Mouse (Mus musculus): ENCODE measurements around the gene Vps45. TPM values are rescaled to one million over a fixed set of nuclear protein-coding genes. Genes with fewer than 3 reads are reported as not detected.

Vps45 gene
- total RNA-seq (2021) = 10 to 100 TPM; 46.4 to 46.7 TPM
- long read RNA-seq, experiment 1, transcript Vps45-201 (15 exons, 2,637 nt) = major isoform, 14 of 20 reads
- long read RNA-seq, experiment 1, partial matches to known transcripts = 0 of 20 reads
- long read RNA-seq, experiment 1, other reads (novel, unspliced or antisense) = 6 of 20 reads
- long read RNA-seq, experiment 2, transcript Vps45-201 (15 exons, 2,637 nt) = major isoform, 12 of 19 reads
- long read RNA-seq, experiment 2, partial matches to known transcripts = 3 of 19 reads
- long read RNA-seq, experiment 2, other reads (novel, unspliced or antisense) = 2 of 19 reads

- DNase-seq (ENCODE audit: low spot score in 2 of 2) = peak; percentile 71 to 77
Measured at GRCm38 (mm10) chr3:96058231-96058896, at the start of gene Vps45. Gene Vps45, minus strand, starts transcription at chr3:96058466.

GRCm38 (mm10) chr3:96106151-96106550 is 47.9 kb upstream of the Vps45 start:
- no peak for DNase-seq (ENCODE audit: low spot score in 2 of 2)

GRCm38 (mm10) chr3:96105232-96105747 is 47.0 kb upstream of the Vps45 start:
- DNase-seq (ENCODE audit: low spot score in 2 of 2) = no peak

GRCm38 (mm10) chr3:96104261-96105065 is 46.2 kb upstream of the Vps45 start, which contains the start of gene Otud7b:
Gene Otud7b, plus strand, starts transcription at chr3:96104527.
- DNase-seq (ENCODE audit: low spot score in 2 of 2) = peak; percentile 68

GRCm38 (mm10) chr3:96103901-96104260 is 45.6 kb upstream of the Vps45 start:
- DNase-seq (ENCODE audit: low spot score in 2 of 2) = no peak

GRCm38 (mm10) chr3:96102100-96102872 is 44.0 kb upstream of the Vps45 start:
- peak; percentile 28 to 29 for DNase-seq (ENCODE audit: low spot score in 2 of 2)

GRCm38 (mm10) chr3:96098616-96099267 is 40.5 kb upstream of the Vps45 start:
- no peak for DNase-seq (ENCODE audit: low spot score in 2 of 2)

- no peak for DNase-seq (ENCODE audit: low spot score in 2 of 2)
Measured at GRCm38 (mm10) chr3:96098168-96098567, 39.9 kb upstream of the Vps45 start.

GRCm38 (mm10) chr3:96094203-96094602 is 35.9 kb upstream of the Vps45 start:
- DNase-seq (ENCODE audit: low spot score in 2 of 2) = no peak

- no peak for DNase-seq (ENCODE audit: low spot score in 2 of 2)
Measured at GRCm38 (mm10) chr3:96093509-96093908, 35.2 kb upstream of the Vps45 start.

GRCm38 (mm10) chr3:96091966-96092365 is 33.7 kb upstream of the Vps45 start:
- DNase-seq (ENCODE audit: low spot score in 2 of 2) = no peak

GRCm38 (mm10) chr3:96091146-96091545 is 32.9 kb upstream of the Vps45 start:
- DNase-seq (ENCODE audit: low spot score in 2 of 2) = no peak

GRCm38 (mm10) chr3:96089882-96090489 is 31.7 kb upstream of the Vps45 start:
- DNase-seq (ENCODE audit: low spot score in 2 of 2) = no peak

GRCm38 (mm10) chr3:96087801-96088200 is 29.5 kb upstream of the Vps45 start:
- no peak for DNase-seq (ENCODE audit: low spot score in 2 of 2)

- no peak for DNase-seq (ENCODE audit: low spot score in 2 of 2)
Measured at GRCm38 (mm10) chr3:96087219-96087618, 29.0 kb upstream of the Vps45 start.

- no peak for DNase-seq (ENCODE audit: low spot score in 2 of 2)
Measured at GRCm38 (mm10) chr3:96084146-96084755, 26.0 kb upstream of the Vps45 start.

- DNase-seq (ENCODE audit: low spot score in 2 of 2) = no peak
Measured at GRCm38 (mm10) chr3:96082714-96083508, 24.6 kb upstream of the Vps45 start.

- no peak for DNase-seq (ENCODE audit: low spot score in 2 of 2)
Measured at GRCm38 (mm10) chr3:96082100-96082499, 23.8 kb upstream of the Vps45 start.

- no peak for DNase-seq (ENCODE audit: low spot score in 2 of 2)
Measured at GRCm38 (mm10) chr3:96081650-96082049, 23.4 kb upstream of the Vps45 start.
